Mouse (Mus musculus) macrophage (primary cell): ENCODE measurements around the gene Vat1. TPM values are rescaled to one million over a fixed set of nuclear protein-coding genes. Genes with fewer than 3 reads are reported as not detected.

ENCODE experiments used
- H3K27ac ChIP-seq: fragments of 350-480 bp; formaldehyde crosslinking; 2 replicates; pipeline ENCODE4 v1.9.0; 2021
- H3K36me3 ChIP-seq: fragments of 350-480 bp; formaldehyde crosslinking; 2 replicates; pipeline ENCODE4 v1.9.0; 2021; ENCODE audit errors: inconsistent target
- H3K4me3 ChIP-seq: fragments of 350-480 bp; formaldehyde crosslinking; 2 replicates; pipeline ENCODE4 v1.9.0; 2021; ENCODE audit errors: inconsistent target
- H3K79me2 ChIP-seq: fragments of 350-480 bp; formaldehyde crosslinking; 2 replicates; pipeline ENCODE4 v1.9.0; 2021; ENCODE audit errors: inconsistent target
- WGBS: methylation state at CpG from one replicate; pipeline ENCODE4 v1.1.7; 2026; ENCODE audit warnings: inconsistent platforms; ENCODE audit not compliant: missing documents; 5-methylcytosine and 5-hydroxymethylcytosine counted together
- polyA plus RNA-seq: library from polyadenylated mRNA; stranded (reverse); fragments of 250-400 nt; gene quantifications from 3 replicates; pipeline ENCODE4 v1.2.4, GENCODE M21; 2018; ENCODE audit warnings: inconsistent platforms

Gene Vat1
- polyA plus RNA-seq, 1 experiment from 2014 or later = 709 TPM

DNA sequence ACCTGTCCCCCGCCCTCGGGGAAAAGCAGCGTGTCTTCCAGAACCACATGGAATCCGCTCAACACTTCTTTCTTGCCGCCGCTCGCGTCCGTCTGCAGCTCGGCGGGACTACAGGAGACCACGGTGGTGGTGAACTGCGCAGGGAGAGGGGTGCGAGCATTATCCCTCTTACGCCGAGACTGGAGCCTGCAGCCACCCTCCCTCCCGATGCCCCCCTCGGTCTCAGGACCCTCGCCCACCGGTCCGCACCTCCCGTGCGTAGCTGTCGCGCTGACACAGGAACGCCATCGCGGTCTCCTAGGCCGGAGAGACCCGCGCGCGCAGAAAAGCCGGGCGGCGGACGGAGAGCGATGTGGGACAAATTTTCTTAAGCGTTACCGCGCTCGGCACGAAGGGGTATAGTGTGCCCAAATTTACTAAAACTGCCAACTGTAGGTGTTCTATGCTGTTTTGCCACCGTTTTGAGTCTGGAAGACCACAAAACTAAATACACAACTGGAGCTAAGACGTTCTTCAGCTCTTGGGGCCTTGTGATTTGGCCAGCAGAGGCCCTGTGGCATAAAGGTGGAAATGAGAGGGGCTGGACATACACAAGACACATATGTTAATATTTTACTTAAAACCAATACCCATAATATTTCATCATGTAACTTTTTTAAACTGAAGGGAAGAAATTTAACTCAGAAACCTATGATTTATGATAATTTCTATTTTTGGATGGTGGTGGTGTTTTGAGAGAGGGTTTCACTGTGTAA lies 48.8 kb downstream of the Vat1 start, which contains the start of gene Aarsd1:
TSS of gene Aarsd1 (minus strand) at position 515 of the 755 bp plus-strand sequence.
- WGBS = 2% methylated on average over 39 of the region's 45 CpGs
- H3K36me3 ChIP-seq = 0 out of 2 replicates have a peak, but pooled peaks cover under 1% of the 10 kb centered on the region
- H3K79me2 ChIP-seq = no peaks in the 10 kb centered on the region; the same call in 1 of the 2 replicates
- H3K4me3 ChIP-seq = peak within 1 kb of the TSS; percentile 78
- peak within 1 kb of the TSS; percentile 21; the same call in 1 of the 2 replicates for H3K27ac ChIP-seq

DNA sequence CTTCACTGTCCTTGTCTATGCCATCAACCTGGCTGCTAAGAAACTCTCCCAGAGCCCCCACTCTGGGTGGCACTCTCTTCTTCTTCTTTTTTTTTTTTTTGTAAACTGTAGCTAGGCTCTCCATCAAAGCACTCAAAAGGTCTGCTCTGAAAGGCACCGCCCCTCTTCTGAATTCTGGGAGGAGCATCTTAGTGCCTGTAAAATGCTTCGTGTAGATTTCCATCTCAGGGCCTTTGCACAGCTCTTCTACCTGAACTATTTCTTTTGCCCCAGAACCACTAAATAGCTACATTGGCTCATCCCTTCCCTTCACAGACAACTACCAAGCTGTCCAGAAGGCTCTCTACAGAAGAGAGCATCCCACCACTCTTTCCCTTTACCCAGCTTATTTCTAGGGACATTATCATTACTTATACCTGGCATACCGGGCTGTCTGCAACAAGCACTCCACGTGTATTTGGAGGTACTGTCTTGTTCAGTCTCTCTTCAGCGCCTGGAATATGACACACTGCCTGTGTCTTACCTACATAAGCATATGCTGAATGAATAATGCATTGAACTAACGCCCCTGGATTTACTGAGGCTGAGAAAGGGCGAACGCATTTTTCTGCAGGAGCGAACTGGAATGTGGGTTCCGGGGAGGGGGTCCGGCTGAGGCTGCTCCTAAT lies 49.5 kb downstream of the Vat1 start:
- peak overlapping the region; percentile 78 for H3K4me3 ChIP-seq
- 0 out of 2 replicates have a peak, but pooled peaks cover 7% of the 10 kb centered on the region for H3K36me3 ChIP-seq
- peak overlapping the region; percentile 21; the same call in 1 of the 2 replicates for H3K27ac ChIP-seq
- 3% methylated on average over 11 of the region's 11 CpGs for WGBS
- H3K79me2 ChIP-seq = no peaks in the 10 kb centered on the region; the same call in 1 of the 2 replicates

DNA sequence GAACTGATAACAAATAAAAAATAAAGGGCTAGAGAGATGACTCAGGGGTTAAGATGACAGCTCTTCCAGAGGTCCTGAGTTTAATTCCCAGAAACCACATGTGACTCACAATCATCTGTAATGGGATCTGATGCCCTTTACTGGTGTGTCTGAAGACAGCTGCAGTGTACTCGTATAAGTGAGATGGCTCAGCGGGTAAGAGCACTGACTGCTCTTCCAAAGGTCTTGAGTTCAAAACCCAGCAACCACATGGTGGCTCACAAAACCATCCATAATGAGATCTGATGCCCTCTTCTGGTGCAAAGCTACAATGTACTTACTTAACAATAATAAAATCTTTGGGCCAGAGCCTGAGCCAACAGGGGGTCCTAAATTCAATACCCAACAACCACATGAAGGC lies 50.7 kb downstream of the Vat1 start:
- Histone ChIP-seq H3K79me2 (no peaks in the 10 kb centered on the region; the same call in 1 of the 2 replicates), H3K27ac (no peak overlapping the region), H3K36me3 (0 out of 2 replicates have a peak, but pooled peaks cover 15% of the 10 kb centered on the region), H3K4me3 (no peak overlapping the region)
- 100% methylated on average over 2 of the region's 2 CpGs for WGBS

Other genes with a start within 250 kb of the Vat1 start
- gene Ezh1, start 239.8 kb downstream of the Vat1 start, polyA plus RNA-seq = 19.6 to 40.4 TPM (median 38.1 TPM) in 3 replicates
- 0.36 TPM in 1 of 3 replicates, not detected in the others for gene Ramp2, start 220.2 kb downstream of the Vat1 start, polyA plus RNA-seq
- gene Vps25, start 212.5 kb downstream of the Vat1 start, polyA plus RNA-seq = 90.9 to 128 TPM (median 115 TPM) in 3 replicates
- gene Wnk4, start 205.7 kb downstream of the Vat1 start, polyA plus RNA-seq = not detected in 3 replicates
- 0.17 to 0.29 TPM in 2 of 3 replicates, not detected in the other for gene Cntd1, start 187.2 kb downstream of the Vat1 start, polyA plus RNA-seq
- 46.1 to 108 TPM (median 103 TPM) in 3 replicates for gene Coa3, start 187.1 kb downstream of the Vat1 start, polyA plus RNA-seq
- 89.3 to 112 TPM (median 98.9 TPM) in 3 replicates for gene Becn1, start 163.9 kb downstream of the Vat1 start, polyA plus RNA-seq
- gene Psme3, start 150.0 kb downstream of the Vat1 start, polyA plus RNA-seq = 53.0 to 111 TPM (median 98.6 TPM) in 3 replicates
- gene Aoc2, start 141.2 kb downstream of the Vat1 start, polyA plus RNA-seq = 0.43 to 1.0 TPM (median 0.67 TPM) in 3 replicates
- not detected in 3 replicates for gene Aoc3, start 135.6 kb downstream of the Vat1 start, polyA plus RNA-seq
- not detected in 3 replicates for gene G6pc, start 98.7 kb downstream of the Vat1 start, polyA plus RNA-seq
- gene Aarsd1, start 48.6 kb downstream of the Vat1 start, polyA plus RNA-seq = 11.0 to 28.5 TPM (median 12.0 TPM) in 3 replicates
- 0.82 to 2.1 TPM in 2 of 3 replicates, not detected in the other for gene Gm27029, start 41.4 kb downstream of the Vat1 start, polyA plus RNA-seq
- 7.5 to 12.0 TPM (median 11.5 TPM) in 3 replicates for gene Rundc1, start 41.1 kb downstream of the Vat1 start, polyA plus RNA-seq
- 1.6 to 5.3 TPM in 2 of 3 replicates, not detected in the other for gene Ptges3l, start 40.9 kb downstream of the Vat1 start, polyA plus RNA-seq
- gene Rpl27, start 23.9 kb downstream of the Vat1 start, polyA plus RNA-seq = 158 to 680 TPM (median 569 TPM) in 3 replicates
- gene Ifi35, start 17.8 kb downstream of the Vat1 start, polyA plus RNA-seq = 24.9 to 84.0 TPM (median 72.4 TPM) in 3 replicates
- gene Rnd2, start 1.2 kb downstream of the Vat1 start, polyA plus RNA-seq = 4.7 to 7.4 TPM (median 6.7 TPM) in 3 replicates
- 0.61 to 7.7 TPM (median 2.1 TPM) in 3 replicates for gene Brca1, start 85.7 kb upstream of the Vat1 start, polyA plus RNA-seq
- 57.2 to 95.2 TPM (median 88.0 TPM) in 3 replicates for gene Nbr1, start 85.9 kb upstream of the Vat1 start, polyA plus RNA-seq
- 374 to 580 TPM (median 389 TPM) in 3 replicates for gene Tmem106a, start 116.0 kb upstream of the Vat1 start, polyA plus RNA-seq
- not detected in 3 replicates for gene Gm11634, start 133.0 kb upstream of the Vat1 start, polyA plus RNA-seq
- gene Rdm1, start 161.0 kb upstream of the Vat1 start, polyA plus RNA-seq = 3.7 to 12.9 TPM (median 6.8 TPM) in 3 replicates
- gene Arl4d, start 199.3 kb upstream of the Vat1 start, polyA plus RNA-seq = 1.9 to 2.8 TPM (median 2.1 TPM) in 3 replicates